Mouse (Mus musculus) lung, embryonic 14.5 days (tissue): ENCODE results near the gene Rusc2. TPM values are rescaled to one million over a fixed set of nuclear protein-coding genes. Genes with fewer than 3 reads are reported as not detected.

Source experiments
- ATAC-seq: fragments of 200-750 bp; cut with Nextera tagmentation; 2 replicates; pipeline ENCODE4 v1.8.0; 2017; ENCODE audit warnings: mild to moderate bottlenecking, moderate TSS enrichment, moderate library complexity; ENCODE audit not compliant: insufficient read depth
- DNase-seq: peaks from one replicate; pipeline ENCODE4 v3.0.0-alpha.2; 2015
- H3K27ac ChIP-seq: fragments of 300-500 bp; sonication (generic); 2 replicates; pipeline ENCODE4 v1.5.1; 2014; ENCODE audit warnings: low read depth, mild to moderate bottlenecking, moderate library complexity
- H3K27me3 ChIP-seq: fragments of 300-500 bp; sonication (generic); 2 replicates; pipeline ENCODE4 v1.6.1; 2014; ENCODE audit warnings: low read length, control low read depth; ENCODE audit not compliant: insufficient read depth
- H3K36me3 ChIP-seq: fragments of 300-500 bp; sonication (generic); 2 replicates; pipeline ENCODE4 v1.6.1; 2014; ENCODE audit warnings: control low read depth; ENCODE audit not compliant: insufficient read depth
- H3K4me1 ChIP-seq: fragments of 300-500 bp; sonication (generic); 2 replicates; pipeline ENCODE4 v1.6.1; 2014; ENCODE audit warnings: antibody characterized with exemption, control low read depth; ENCODE audit not compliant: insufficient read depth
- H3K4me2 ChIP-seq: fragments of 300-500 bp; sonication (generic); 2 replicates; pipeline ENCODE4 v1.6.1; 2014; ENCODE audit warnings: mild to moderate bottlenecking
- H3K4me3 ChIP-seq: fragments of 300-500 bp; sonication (generic); 2 replicates; pipeline ENCODE4 v1.5.1; 2014; ENCODE audit warnings: low read depth, low read length
- H3K9ac ChIP-seq: fragments of 300-500 bp; sonication (generic); 2 replicates; pipeline ENCODE4 v1.6.1; 2014
- H3K9me3 ChIP-seq: fragments of 300-500 bp; sonication (generic); 2 replicates; pipeline ENCODE4 v1.6.1; 2016; ENCODE audit warnings: low read depth, low read length, control low read depth
- CTCF ChIP-seq: IDR thresholded peaks from 2 replicates; pipeline ENCODE4 v1.5.1; 2016; ENCODE audit warnings: antibody characterized with exemption, low read depth
- WGBS: fragments of 180-500 bp; shearing (Covaris S2); extraction: QIAGEN DNeasy Blood & Tissue Kit; methylation state at CpG from one replicate; pipeline ENCODE4 v1.1.7; 2014; 5-methylcytosine and 5-hydroxymethylcytosine counted together
- polyA plus RNA-seq: library from polyadenylated mRNA; unstranded; fragments of >200 nt; fragmentation: Nextera tagmentation; extraction: Ambion mirVana; gene quantifications from 2 replicates; pipeline ENCODE4 v1.2.1, GENCODE M21; 2014

Gene Rusc2
- polyA plus RNA-seq, 1 experiment from 2014 or later, result 5.0 TPM

- DNase-seq (no peak), ATAC-seq (no peak)
- Histone ChIP-seq H3K9me3 (no peaks in the 10 kb centered on the region), H3K27ac (no peak overlapping the region), H3K27me3 (peaks cover 37% of the 10 kb centered on the region), H3K36me3 (peaks cover 39% of the 10 kb centered on the region), H3K9ac (no peak overlapping the region), H3K4me1 (no peaks in the 10 kb centered on the region), H3K4me3 (no peak overlapping the region), H3K4me2 (no peak overlapping the region)
- TF ChIP-seq CTCF, result no peak
- 28% methylated on average over 23 of the region's 23 CpGs for WGBS
Observed at GRCm38 (mm10) chr4:43427501-43428179, 45.9 kb downstream of the Rusc2 start.

GRCm38 (mm10) chr4:43428180-43428861, 46.5 kb downstream of the Rusc2 start:
- peak; percentile 5; the same call in 1 of the 2 replicates for ATAC-seq
- Histone ChIP-seq H3K27me3 (peaks cover 37% of the 10 kb centered on the region), H3K4me2 (peak overlapping the region; percentile 42), H3K4me3 (0 out of 2 replicates have a peak overlapping the region, but pooled peaks have one; percentile 4), H3K27ac (no peak overlapping the region), H3K4me1 (no peaks in the 10 kb centered on the region), H3K9ac (no peak overlapping the region), H3K36me3 (peaks cover 33% of the 10 kb centered on the region), H3K9me3 (no peaks in the 10 kb centered on the region)
- DNase-seq, result no peak
- no peak for TF ChIP-seq CTCF
- 31% methylated on average over 16 of the region's 16 CpGs for WGBS

GRCm38 (mm10) chr4:43428946-43429345, 47.2 kb downstream of the Rusc2 start, which contains the start of gene Fam166b:
TSS of gene Fam166b (minus strand) at chr4:43429134.
- 4% methylated on average over 10 of the region's 10 CpGs for WGBS
- no peak for TF ChIP-seq CTCF
- Histone ChIP-seq H3K4me1 (no peaks in the 10 kb centered on the region), H3K4me2 (peak within 1 kb of the TSS; percentile 42), H3K36me3 (peaks cover 26% of the 10 kb centered on the region), H3K9me3 (no peaks in the 10 kb centered on the region), H3K9ac (peak within 1 kb of the TSS; percentile 35; the same call in 1 of the 2 replicates), H3K4me3 (0 out of 2 replicates have a peak within 1 kb of the TSS, but pooled peaks have one; percentile 4), H3K27me3 (peaks cover 37% of the 10 kb centered on the region), H3K27ac (no peak within 1 kb of the TSS)
- ATAC-seq, result peak; percentile 35; the same call in 1 of the 2 replicates
- DNase-seq, result peak; percentile 55

- Histone ChIP-seq H3K36me3 (no peaks in the 10 kb centered on the region), H3K9ac (no peak overlapping the region), H3K9me3 (no peaks in the 10 kb centered on the region), H3K27ac (no peak overlapping the region), H3K27me3 (peaks cover 23% of the 10 kb centered on the region), H3K4me3 (no peak overlapping the region), H3K4me2 (no peak overlapping the region), H3K4me1 (no peaks in the 10 kb centered on the region)
- peak; percentile 95 for TF ChIP-seq CTCF
- 6% methylated on average over 4 of the region's 4 CpGs for WGBS
- ATAC-seq, result 0 out of 2 replicates have a peak, but pooled peaks have one; percentile 26
- peak; percentile 95 for DNase-seq
Observed at GRCm38 (mm10) chr4:43431690-43432089, 49.9 kb downstream of the Rusc2 start.

GRCm38 (mm10) chr4:43432832-43433231, 51.1 kb downstream of the Rusc2 start:
- 77% methylated on average over 1 of the region's 1 CpGs for WGBS
- DNase-seq (no peak), ATAC-seq (no peak)
- Histone ChIP-seq H3K4me2 (no peak overlapping the region), H3K4me3 (no peak overlapping the region), H3K27ac (no peak overlapping the region), H3K27me3 (peaks cover 12% of the 10 kb centered on the region), H3K36me3 (no peaks in the 10 kb centered on the region), H3K9me3 (no peaks in the 10 kb centered on the region), H3K4me1 (no peaks in the 10 kb centered on the region), H3K9ac (no peak overlapping the region)
- TF ChIP-seq CTCF, result no peak

GRCm38 (mm10) chr4:43441639-43442038, 59.9 kb downstream of the Rusc2 start, which contains the start of gene Tesk1:
TSS of gene Tesk1 (plus strand) at chr4:43441939.
- Histone ChIP-seq H3K27ac (peak within 1 kb of the TSS; percentile 93), H3K9me3 (no peaks in the 10 kb centered on the region), H3K27me3 (no peaks in the 10 kb centered on the region), H3K4me1 (peaks cover 8% of the 10 kb centered on the region), H3K9ac (peak within 1 kb of the TSS; percentile 95), H3K36me3 (peaks cover 19% of the 10 kb centered on the region), H3K4me3 (peak within 1 kb of the TSS; percentile 92), H3K4me2 (peak within 1 kb of the TSS; percentile 97)
- DNase-seq, result no peak
- ATAC-seq, result no peak
- TF ChIP-seq CTCF, result no peak
- 25% methylated on average over 4 of the region's 4 CpGs for WGBS

- TF ChIP-seq CTCF, result peak; percentile 97
- Histone ChIP-seq H3K4me1 (peaks cover 8% of the 10 kb centered on the region), H3K27ac (peak overlapping the region; percentile 93), H3K4me3 (peak overlapping the region; percentile 92), H3K4me2 (peak overlapping the region; percentile 97), H3K36me3 (peaks cover 23% of the 10 kb centered on the region), H3K27me3 (no peaks in the 10 kb centered on the region), H3K9ac (peak overlapping the region; percentile 95), H3K9me3 (no peaks in the 10 kb centered on the region)
- DNase-seq, result peak; percentile 100
- ATAC-seq, result peak; percentile 93
- WGBS, result under 1% methylated on average over 33 of the region's 33 CpGs
Observed at GRCm38 (mm10) chr4:43442044-43442443, 60.3 kb downstream of the Rusc2 start.
